Mouse (Mus musculus) hindbrain, embryonic 11.5 days (tissue): ENCODE measurements at regions not wholly inside any gene's neighbourhood (a gene's known extent, or its start where the extent isn't known, plus 50 kb on each side); places are given as distances from the start of the nearest gene placed in this dataset.

Experiments
- ATAC-seq: fragments of 200-750 bp; cut with Nextera tagmentation; 2 replicates; pipeline ENCODE4 v1.8.0; 2017; ENCODE audit warnings: mild to moderate bottlenecking, moderate TSS enrichment, moderate library complexity; ENCODE audit not compliant: low FRiP score
- DNase-seq: peaks from one replicate; pipeline ENCODE4 v3.0.0-alpha.2; 2015; ENCODE audit warnings: low spot score
- H3K27ac ChIP-seq: fragments of 300-500 bp; sonication (generic); 2 replicates; pipeline ENCODE4 v1.5.1; 2014; ENCODE audit warnings: mild to moderate bottlenecking, low read depth, low read length
- H3K27me3 ChIP-seq: fragments of 300-500 bp; sonication (generic); 2 replicates; pipeline ENCODE4 v1.6.1; 2014; ENCODE audit warnings: mild to moderate bottlenecking, low read length, moderate library complexity, mixed read lengths; ENCODE audit not compliant: control insufficient read depth, insufficient read depth
- H3K36me3 ChIP-seq: fragments of 300-500 bp; sonication (generic); 2 replicates; pipeline ENCODE4 v1.6.1; 2014; ENCODE audit warnings: mild to moderate bottlenecking, low read length, moderate library complexity, mixed read lengths; ENCODE audit not compliant: control insufficient read depth, insufficient read depth
- H3K4me1 ChIP-seq: fragments of 300-500 bp; sonication (generic); replicated peaks from 2 replicates; pipeline ENCODE4 v1.6.1; 2014; ENCODE audit warnings: low read length, mixed read lengths; ENCODE audit not compliant: control insufficient read depth, insufficient read depth
- H3K4me2 ChIP-seq: fragments of 300-500 bp; sonication (generic); replicated peaks from 2 replicates; pipeline ENCODE4 v1.6.1; 2014; ENCODE audit warnings: mild to moderate bottlenecking, low read depth, low read length
- H3K4me3 ChIP-seq: fragments of 300-500 bp; sonication (generic); 2 replicates; pipeline ENCODE4 v1.5.1; 2014; ENCODE audit warnings: low read depth, low read length
- H3K9ac ChIP-seq: fragments of 300-500 bp; sonication (generic); 2 replicates; pipeline ENCODE4 v1.6.1; 2014; ENCODE audit warnings: low read depth, low read length
- H3K9me3 ChIP-seq: fragments of 300-500 bp; sonication (generic); 2 replicates; pipeline ENCODE4 v1.6.1; 2016; ENCODE audit warnings: low read length; ENCODE audit not compliant: control insufficient read depth
- WGBS: fragments of 180-500 bp; shearing (Covaris S2); extraction: QIAGEN DNeasy Blood & Tissue Kit; methylation state at CpG from one replicate; pipeline ENCODE4 v1.1.7; 2014; 5-methylcytosine and 5-hydroxymethylcytosine counted together

DNA sequence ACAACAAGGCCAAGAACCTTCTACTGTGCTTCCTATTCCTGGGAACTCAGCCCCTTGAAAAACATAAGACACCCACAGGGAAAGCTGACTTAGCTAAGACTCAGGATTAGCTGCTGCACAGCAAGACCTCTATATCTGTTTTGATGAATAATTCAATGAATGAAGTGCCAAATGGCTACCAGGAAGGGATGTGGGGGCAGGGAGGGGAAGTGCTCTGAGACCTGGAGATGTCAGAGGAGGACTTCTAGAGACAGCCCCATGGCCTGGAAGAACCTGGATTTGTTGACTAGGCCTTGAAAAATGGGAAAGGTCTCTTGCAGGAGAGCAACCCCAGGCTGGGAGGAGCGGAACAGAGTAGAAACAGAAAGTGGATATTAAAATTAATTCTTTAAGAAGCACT lies 388.5 kb upstream of the Klhl29 start:
- ATAC-seq (no peak; the same call in 1 of the 2 replicates), DNase-seq (no peak)

DNA sequence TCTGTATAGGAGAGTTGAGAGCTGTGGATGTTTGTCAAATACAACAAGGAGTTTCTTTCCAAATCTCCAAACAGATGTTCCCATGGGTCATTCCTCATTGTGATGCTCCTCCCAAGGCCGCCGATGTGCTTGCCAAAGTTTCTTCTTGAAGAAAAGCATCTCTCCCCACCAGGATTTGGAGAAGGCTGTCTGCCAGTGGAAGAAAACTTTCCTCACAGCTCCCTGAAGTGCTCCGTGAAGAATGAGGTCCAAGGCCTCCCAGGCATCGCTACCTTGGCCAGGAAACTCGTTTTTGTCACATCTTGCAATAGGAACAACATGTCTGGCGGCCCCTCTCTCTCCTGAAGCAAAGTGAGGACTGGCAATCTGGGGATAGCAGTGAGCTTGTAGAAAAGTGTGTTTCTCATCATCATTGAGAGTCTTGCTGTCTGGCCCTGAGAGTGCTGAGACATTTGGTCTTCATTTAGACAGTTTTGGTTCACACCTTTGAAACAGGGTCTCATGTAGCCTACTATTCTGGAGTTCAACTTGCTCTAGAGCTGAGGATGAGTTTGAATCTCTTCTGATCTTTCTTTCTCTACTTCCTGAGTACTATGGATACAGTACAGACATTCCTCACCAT lies 386.9 kb upstream of the Klhl29 start:
- ATAC-seq, result no peak
- 88% methylated on average over 6 of the region's 6 CpGs for WGBS
- Histone ChIP-seq H3K36me3 (no peaks in the 10 kb centered on the region), H3K4me2 (no peak overlapping the region), H3K27me3 (no peaks in the 10 kb centered on the region), H3K9ac (no peak overlapping the region), H3K27ac (no peak overlapping the region), H3K9me3 (no peaks in the 10 kb centered on the region), H3K4me3 (no peak overlapping the region), H3K4me1 (0 out of 2 replicates have a peak, but pooled peaks cover 3% of the 10 kb centered on the region)
- no peak for DNase-seq

More for the DNA sequence above, 388.5 kb upstream of the Klhl29 start:
- no peak overlapping the region for H3K4me2 ChIP-seq
- H3K9me3 ChIP-seq, result no peaks in the 10 kb centered on the region
- H3K27me3 ChIP-seq, result no peaks in the 10 kb centered on the region
- no peak overlapping the region for H3K9ac ChIP-seq
- WGBS, result 61% methylated on average over 1 of the region's 1 CpGs
- no peak overlapping the region for H3K4me3 ChIP-seq
- no peaks in the 10 kb centered on the region for H3K36me3 ChIP-seq
- no peak overlapping the region for H3K27ac ChIP-seq
- 0 out of 2 replicates have a peak, but pooled peaks cover 3% of the 10 kb centered on the region for H3K4me1 ChIP-seq

DNA sequence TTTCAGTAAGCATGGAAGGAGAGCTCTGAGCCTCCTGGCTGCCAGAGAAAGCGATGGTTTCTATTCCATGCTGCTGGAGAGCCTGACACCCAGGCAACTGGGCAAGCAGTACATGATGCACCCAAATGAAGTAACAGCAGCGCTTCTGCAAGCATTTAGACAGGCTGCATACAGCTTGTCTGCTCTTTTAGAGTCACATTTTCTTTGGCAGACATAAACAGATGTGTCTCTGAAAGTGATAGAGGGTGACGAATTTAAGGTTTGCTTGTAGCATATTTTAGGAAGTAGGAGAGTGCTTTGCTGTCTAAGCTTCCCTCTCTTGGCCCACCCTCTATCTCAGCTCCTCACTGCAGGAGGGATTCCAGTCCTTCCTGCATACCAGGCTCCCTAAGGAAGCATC lies 384.0 kb upstream of the Klhl29 start:
- Histone ChIP-seq H3K4me3 (no peak overlapping the region), H3K4me1 (0 out of 2 replicates have a peak, but pooled peaks cover under 1% of the 10 kb centered on the region), H3K9me3 (no peaks in the 10 kb centered on the region), H3K36me3 (no peaks in the 10 kb centered on the region), H3K4me2 (no peak overlapping the region), H3K27ac (no peak overlapping the region), H3K27me3 (no peaks in the 10 kb centered on the region), H3K9ac (no peak overlapping the region)
- ATAC-seq (no peak), DNase-seq (no peak)
- 77% methylated on average over 3 of the region's 3 CpGs for WGBS

DNA sequence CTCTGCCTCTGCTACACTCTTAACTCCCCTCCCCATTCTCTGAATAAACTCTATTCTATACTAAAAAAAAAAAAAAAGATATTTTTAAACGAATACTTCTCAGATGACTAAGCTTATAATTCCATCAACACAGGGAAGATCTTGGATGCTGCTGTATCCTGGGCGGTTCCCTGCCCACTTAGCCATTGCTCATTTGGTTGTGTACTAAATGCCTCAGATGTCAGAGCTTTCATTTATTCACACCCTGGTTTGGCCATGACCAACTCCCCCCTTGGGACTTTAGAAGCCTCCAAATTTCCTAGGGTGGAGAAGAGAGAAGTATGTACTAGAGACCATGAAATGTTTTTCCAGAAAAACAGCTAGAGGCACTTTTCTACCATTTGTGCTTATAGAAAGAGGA lies 382.3 kb upstream of the Klhl29 start:
- H3K27me3 ChIP-seq, result no peaks in the 10 kb centered on the region
- no peak overlapping the region for H3K4me2 ChIP-seq
- no peak overlapping the region for H3K4me3 ChIP-seq
- DNase-seq, result no peak
- H3K36me3 ChIP-seq, result no peaks in the 10 kb centered on the region
- H3K27ac ChIP-seq, result no peak overlapping the region
- 90% methylated on average over 2 of the region's 2 CpGs for WGBS
- no peak overlapping the region for H3K9ac ChIP-seq
- no peaks in the 10 kb centered on the region for H3K4me1 ChIP-seq
- no peak for ATAC-seq
- no peaks in the 10 kb centered on the region for H3K9me3 ChIP-seq

DNA sequence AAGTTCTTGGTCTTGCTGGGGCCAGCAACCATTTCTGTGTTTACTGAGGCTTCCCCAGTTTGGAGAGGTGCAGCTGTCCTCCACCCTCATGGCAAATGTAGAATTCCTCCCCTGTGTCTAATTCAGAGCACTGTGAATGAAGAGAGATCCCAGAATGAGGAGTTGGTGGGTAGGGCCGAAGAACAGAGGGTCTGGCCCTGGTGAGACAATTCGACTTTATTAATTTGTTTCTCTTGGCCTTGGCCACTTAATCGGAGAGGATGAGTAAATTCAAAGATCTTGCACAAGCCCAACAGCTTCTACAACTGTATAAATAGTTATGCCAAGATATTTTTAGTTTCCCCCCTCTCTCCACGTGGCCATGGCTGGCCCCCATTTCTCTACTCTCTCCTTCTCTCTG lies 381.9 kb upstream of the Klhl29 start:
- DNase-seq (no peak), ATAC-seq (no peak)
- Histone ChIP-seq H3K4me3 (no peak overlapping the region), H3K9me3 (no peaks in the 10 kb centered on the region), H3K9ac (no peak overlapping the region), H3K36me3 (no peaks in the 10 kb centered on the region), H3K27me3 (no peaks in the 10 kb centered on the region), H3K4me1 (no peaks in the 10 kb centered on the region), H3K4me2 (no peak overlapping the region), H3K27ac (no peak overlapping the region)
- WGBS, result 85% methylated on average over 4 of the region's 4 CpGs

- H3K27ac ChIP-seq, result no peak overlapping the region
- no peaks in the 10 kb centered on the region for H3K27me3 ChIP-seq
- no peak overlapping the region for H3K9ac ChIP-seq
- no peak overlapping the region for H3K4me3 ChIP-seq
- no peaks in the 10 kb centered on the region for H3K9me3 ChIP-seq
- no peaks in the 10 kb centered on the region for H3K36me3 ChIP-seq
- H3K4me2 ChIP-seq, result no peak overlapping the region
- H3K4me1 ChIP-seq, result no peaks in the 10 kb centered on the region
- DNase-seq (no peak), ATAC-seq (no peak)
- 71% methylated on average over 1 of the region's 1 CpGs for WGBS
Observed at GRCm38 (mm10) chr12:5753831-5754230, 378.3 kb upstream of the Klhl29 start.

DNA sequence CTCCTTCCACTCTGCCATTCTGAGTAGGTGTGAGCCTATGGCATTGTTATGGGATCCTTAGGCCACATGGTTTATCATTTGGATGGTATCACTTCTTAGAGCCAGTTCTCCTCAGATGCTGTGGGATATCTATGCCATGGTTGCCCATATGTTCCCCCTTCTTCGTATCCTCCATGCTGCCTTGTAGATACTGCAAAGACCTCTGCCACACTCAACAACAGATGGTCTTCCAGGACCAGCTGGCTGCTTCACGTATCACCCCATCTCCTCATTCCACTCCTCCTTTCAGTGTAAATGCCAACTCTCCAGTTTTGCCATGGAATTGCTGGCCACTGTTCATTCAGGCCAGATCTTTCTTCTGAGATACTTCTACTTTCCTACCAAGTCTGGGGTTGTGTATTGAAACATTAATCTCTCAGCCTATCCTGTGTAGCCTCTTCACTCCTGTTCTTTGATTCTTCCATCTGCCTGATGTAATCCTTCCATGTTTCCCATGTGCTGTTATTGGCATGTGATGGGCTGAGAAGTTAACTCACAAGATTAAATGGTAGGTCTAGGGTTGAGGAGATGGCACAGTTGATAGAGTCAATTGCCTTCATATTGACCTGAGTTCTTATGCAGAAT lies 368.7 kb upstream of the Klhl29 start:
- H3K9ac ChIP-seq, result no peak overlapping the region
- no peak for DNase-seq
- H3K36me3 ChIP-seq, result no peaks in the 10 kb centered on the region
- no peak overlapping the region for H3K27ac ChIP-seq
- H3K9me3 ChIP-seq, result no peaks in the 10 kb centered on the region
- H3K4me2 ChIP-seq, result no peak overlapping the region
- H3K4me3 ChIP-seq, result no peak overlapping the region
- H3K27me3 ChIP-seq, result no peaks in the 10 kb centered on the region
- WGBS, result 90% methylated on average over 2 of the region's 2 CpGs
- no peaks in the 10 kb centered on the region for H3K4me1 ChIP-seq
- no peak for ATAC-seq

- no peak overlapping the region for H3K4me2 ChIP-seq
- DNase-seq (no peak), ATAC-seq (no peak)
- 62% methylated on average over 1 of the region's 1 CpGs for WGBS
- no peaks in the 10 kb centered on the region for H3K27me3 ChIP-seq
- no peaks in the 10 kb centered on the region for H3K9me3 ChIP-seq
- H3K4me1 ChIP-seq, result no peaks in the 10 kb centered on the region
- H3K36me3 ChIP-seq, result no peaks in the 10 kb centered on the region
- no peak overlapping the region for H3K27ac ChIP-seq
- no peak overlapping the region for H3K4me3 ChIP-seq
- H3K9ac ChIP-seq, result no peak overlapping the region
Observed at GRCm38 (mm10) chr12:5736066-5736465, 360.6 kb upstream of the Klhl29 start.

GRCm38 (mm10) chr12:5734902-5735301 lies 359.4 kb upstream of the Klhl29 start:
- Histone ChIP-seq H3K9ac (no peak overlapping the region), H3K4me1 (no peaks in the 10 kb centered on the region), H3K27ac (no peak overlapping the region), H3K36me3 (no peaks in the 10 kb centered on the region), H3K9me3 (no peaks in the 10 kb centered on the region), H3K4me2 (no peak overlapping the region), H3K4me3 (no peak overlapping the region), H3K27me3 (no peaks in the 10 kb centered on the region)
- DNase-seq (no peak), ATAC-seq (no peak)
- 93% methylated on average over 3 of the region's 3 CpGs for WGBS
